8 mouse cellular contexts compared by ENCODE assay signal in the genomic region with DNA sequence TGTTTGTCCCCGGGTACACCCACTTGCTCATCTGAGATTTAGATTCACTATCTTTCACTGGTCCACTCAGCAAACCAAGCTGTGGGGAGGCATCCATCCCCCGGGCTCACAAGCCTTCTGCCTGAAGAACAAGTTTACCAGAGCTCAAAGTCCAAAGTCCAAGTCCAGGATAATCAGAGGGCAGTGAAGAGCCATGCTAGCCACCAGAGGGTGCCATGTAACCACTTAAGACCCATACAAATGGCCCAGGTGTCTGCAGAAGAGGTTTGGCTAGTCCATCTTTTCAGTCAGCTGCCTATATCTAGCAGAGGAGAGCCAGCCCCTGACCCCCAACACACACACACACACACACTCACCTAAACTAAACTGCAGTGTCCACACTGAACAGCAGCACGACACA. TPM values are rescaled to one million over a fixed set of nuclear protein-coding genes. Genes with fewer than 3 reads are reported as not detected.
A peak's percentile ranks its signal among the peaks of the same experiment; 100 is the strongest.
DNase-seq lines count a peak whose midpoint lies in the region; ATAC-seq and TF ChIP-seq lines count a peak whose summit lies in the region.

No protein-coding gene starts in this region.

- H3K27ac ChIP-seq in forebrain, embryonic 14.5 days (ENCODE audit: low read depth, low read length), result no peak overlapping the region
- no peak overlapping the region for H3K27ac ChIP-seq in forebrain, embryonic 16.5 days (ENCODE audit: low read length)
- H3K27ac ChIP-seq in kidney, postnatal 0 days, result no peak overlapping the region
- H3K27ac ChIP-seq in stomach, postnatal 0 days (replicated peaks), result no peak overlapping the region

- 48% methylated on average over 3 of the region's 3 CpGs for WGBS in forebrain, embryonic 14.5 days
- WGBS in forebrain, embryonic 16.5 days, result 54% methylated on average over 3 of the region's 3 CpGs
- WGBS in kidney, postnatal 0 days, result 34% methylated on average over 3 of the region's 3 CpGs
- WGBS in stomach, postnatal 0 days, result 32% methylated on average over 3 of the region's 3 CpGs

- no peak for TF ChIP-seq EP300 in stomach, postnatal 0 days (optimal IDR thresholded peaks at IDR 0.05)

- H3K36me3 ChIP-seq in forebrain, embryonic 14.5 days (ENCODE audit: control insufficient read depth, insufficient read depth, low read length), result no peaks in the 10 kb centered on the region
- H3K36me3 ChIP-seq in forebrain, embryonic 16.5 days (ENCODE audit: control insufficient read depth, insufficient read depth), result no peaks in the 10 kb centered on the region
- no peaks in the 10 kb centered on the region for H3K36me3 ChIP-seq in kidney, postnatal 0 days (ENCODE audit: insufficient read depth, low read length)
- H3K36me3 ChIP-seq in stomach, postnatal 0 days (ENCODE audit: control insufficient read depth, insufficient read depth, low read length), result no peaks in the 10 kb centered on the region

- ATAC-seq in forebrain, embryonic 14.5 days, result no peak
- no peak for ATAC-seq in forebrain, embryonic 16.5 days
- ATAC-seq in kidney, postnatal 0 days (replicated peaks; ENCODE audit: low FRiP score, low read depth), result no peak; the same call in 1 of the 2 replicates
- peak; percentile 76 for ATAC-seq in stomach, postnatal 0 days (ENCODE audit: low FRiP score, low TSS enrichment)

- H3K4me1 ChIP-seq in forebrain, embryonic 14.5 days (ENCODE audit: control insufficient read depth, insufficient read depth, low read length), result no peaks in the 10 kb centered on the region
- peaks cover 5% of the 10 kb centered on the region; the same call in 1 of the 2 replicates for H3K4me1 ChIP-seq in forebrain, embryonic 16.5 days (replicated peaks; ENCODE audit: control insufficient read depth, insufficient read depth, low read length)
- H3K4me1 ChIP-seq in kidney, postnatal 0 days (replicated peaks; ENCODE audit: insufficient read depth, low read length), result no peaks in the 10 kb centered on the region
- no peaks in the 10 kb centered on the region for H3K4me1 ChIP-seq in stomach, postnatal 0 days (replicated peaks; ENCODE audit: control insufficient read depth, insufficient read depth)

- H3K4me3 ChIP-seq in forebrain, embryonic 14.5 days (ENCODE audit: low read depth, low read length), result no peak overlapping the region
- H3K4me3 ChIP-seq in forebrain, embryonic 16.5 days (replicated peaks; ENCODE audit: low read length), result no peak overlapping the region
- H3K4me3 ChIP-seq in kidney, postnatal 0 days (replicated peaks; ENCODE audit: low read depth, low read length), result no peak overlapping the region
- no peak overlapping the region for H3K4me3 ChIP-seq in stomach, postnatal 0 days (ENCODE audit: low read depth, low read length)

- no peak overlapping the region for H3K9ac ChIP-seq in forebrain, embryonic 14.5 days (ENCODE audit: low read length)
- no peak overlapping the region for H3K9ac ChIP-seq in forebrain, embryonic 16.5 days (replicated peaks; ENCODE audit: low read depth, low read length)
- no peak overlapping the region for H3K9ac ChIP-seq in kidney, postnatal 0 days (ENCODE audit: low read depth, low read length)
- H3K9ac ChIP-seq in stomach, postnatal 0 days (ENCODE audit: low read length), result no peak overlapping the region

- peak; percentile 86 for TF ChIP-seq CTCF in kidney, postnatal 0 days (IDR thresholded peaks at IDR 0.05; ENCODE audit: low read depth)
- peak; percentile 83 for TF ChIP-seq CTCF in stomach, postnatal 0 days (IDR thresholded peaks at IDR 0.05; ENCODE audit: low read depth)

- no peaks in the 10 kb centered on the region for H3K9me3 ChIP-seq in forebrain, embryonic 14.5 days (replicated peaks; ENCODE audit: control insufficient read depth, low read length)
- no peaks in the 10 kb centered on the region for H3K9me3 ChIP-seq in forebrain, embryonic 16.5 days (ENCODE audit: control insufficient read depth, low read length)
- no peaks in the 10 kb centered on the region for H3K9me3 ChIP-seq in kidney, postnatal 0 days (replicated peaks; ENCODE audit: low read length)
- H3K9me3 ChIP-seq in stomach, postnatal 0 days (ENCODE audit: control insufficient read depth, low read length), result no peaks in the 10 kb centered on the region

- peak; percentile 53 for DNase-seq in forebrain, embryonic 14.5 days (ENCODE audit: low spot score)
- DNase-seq in spleen, postnatal 36 days (ENCODE audit: low spot score in 2 of 2), result peak; percentile 15 to 17
- no peak for DNase-seq in spleen, postnatal 4 days (ENCODE audit: low spot score in 2 of 2)
- DNase-seq in cerebellum, postnatal 25 days, result peak; percentile 11 to 38
- DNase-seq in kidney, postnatal 0 days (ENCODE audit: low spot score), result peak; percentile 81
- DNase-seq in lung, postnatal 36 days, result peak; percentile 32
- DNase-seq in stomach, postnatal 0 days (ENCODE audit: low spot score), result peak; percentile 74

- H3K4me2 ChIP-seq in forebrain, embryonic 14.5 days (ENCODE audit: low read length), result no peak overlapping the region
- no peak overlapping the region for H3K4me2 ChIP-seq in forebrain, embryonic 16.5 days (ENCODE audit: low read length)
- H3K4me2 ChIP-seq in kidney, postnatal 0 days (ENCODE audit: low read length), result no peak overlapping the region
- no peak overlapping the region for H3K4me2 ChIP-seq in stomach, postnatal 0 days (replicated peaks; ENCODE audit: low read depth)

- no peaks in the 10 kb centered on the region for H3K27me3 ChIP-seq in forebrain, embryonic 14.5 days (replicated peaks; ENCODE audit: control insufficient read depth, insufficient read depth, low read length)
- no peaks in the 10 kb centered on the region for H3K27me3 ChIP-seq in forebrain, embryonic 16.5 days (replicated peaks; ENCODE audit: control insufficient read depth, insufficient read depth, low read length)
- H3K27me3 ChIP-seq in kidney, postnatal 0 days (ENCODE audit: insufficient read depth, low read length), result no peaks in the 10 kb centered on the region
- H3K27me3 ChIP-seq in stomach, postnatal 0 days (ENCODE audit: control insufficient read depth, insufficient read depth, low read length), result no peaks in the 10 kb centered on the region

RNA-seq across cellular contexts. Expression of a gene that starts 4.7 kb away (rescaled TPM):
- polyA plus RNA-seq in forebrain, embryonic 14.5 days (2014; fragmentation: Nextera tagmentation; extraction: Ambion mirVana), result 17.1 and 20.2 TPM in 2 replicates
- polyA plus RNA-seq in forebrain, embryonic 16.5 days (2015; fragmentation: Nextera tagmentation; extraction: Ambion mirVana), result 34.6 and 37.9 TPM in 2 replicates
- polyA plus RNA-seq in kidney, postnatal 0 days (2015; fragmentation: Nextera tagmentation; extraction: Ambion mirVana), result 15.0 and 17.9 TPM in 2 replicates
- polyA plus RNA-seq in stomach, postnatal 0 days (2015; fragmentation: Nextera tagmentation; extraction: Ambion mirVana), result 12.7 and 17.0 TPM in 2 replicates

RNA-seq across cellular contexts. Expression of a gene that starts 25.0 kb away (rescaled TPM):
- 6.7 and 7.3 TPM in 2 replicates for polyA plus RNA-seq in forebrain, embryonic 14.5 days (2014; fragmentation: Nextera tagmentation; extraction: Ambion mirVana)
- polyA plus RNA-seq in forebrain, embryonic 16.5 days (2015; fragmentation: Nextera tagmentation; extraction: Ambion mirVana), result 3.8 and 9.1 TPM in 2 replicates
- polyA plus RNA-seq in kidney, postnatal 0 days (2015; fragmentation: Nextera tagmentation; extraction: Ambion mirVana), result 1.2 TPM in 2 replicates
- polyA plus RNA-seq in stomach, postnatal 0 days (2015; fragmentation: Nextera tagmentation; extraction: Ambion mirVana), result 0.46 and 1.1 TPM in 2 replicates

RNA-seq across cellular contexts. Expression of a gene that starts 35.6 kb away (rescaled TPM):
- polyA plus RNA-seq in forebrain, embryonic 14.5 days (2014; fragmentation: Nextera tagmentation; extraction: Ambion mirVana), result 56.4 and 61.1 TPM in 2 replicates
- polyA plus RNA-seq in forebrain, embryonic 16.5 days (2015; fragmentation: Nextera tagmentation; extraction: Ambion mirVana), result 58.7 and 65.8 TPM in 2 replicates
- 95.7 and 108 TPM in 2 replicates for polyA plus RNA-seq in kidney, postnatal 0 days (2015; fragmentation: Nextera tagmentation; extraction: Ambion mirVana)
- 47.9 and 53.4 TPM in 2 replicates for polyA plus RNA-seq in stomach, postnatal 0 days (2015; fragmentation: Nextera tagmentation; extraction: Ambion mirVana)

Comparison
In these comparisons a context has a peak if more than half of its experiments do, and no peak if none do; other contexts are left out.
1. DNase-seq: peak in forebrain, embryonic 14.5 days (single experiment), spleen, postnatal 36 days (2 of 2), cerebellum, postnatal 25 days (2 of 2), kidney, postnatal 0 days (single experiment), lung, postnatal 36 days (single experiment) and stomach, postnatal 0 days (single experiment); none in spleen, postnatal 4 days (0 of 2).